Mouse (Mus musculus): ENCODE measurements at regions not wholly inside any gene's neighbourhood (a gene's known extent, or its start where the extent isn't known, plus 50 kb on each side); places are given as distances from the start of the nearest gene placed in this dataset.

GRCm38 (mm10) chr3:105375820-105376219 lies 76.3 kb upstream of the Kcnd3 start:
- DNase-seq (ENCODE audit: low spot score), result no peak

- no peak for DNase-seq (ENCODE audit: low spot score)
Measured at GRCm38 (mm10) chr3:105376346-105376745, 75.8 kb upstream of the Kcnd3 start.

- DNase-seq (ENCODE audit: low spot score), result no peak
Measured at GRCm38 (mm10) chr3:105380818-105381217, 71.3 kb upstream of the Kcnd3 start.

GRCm38 (mm10) chr3:105392611-105393514 lies 59.3 kb upstream of the Kcnd3 start:
- no peak for DNase-seq (ENCODE audit: low spot score)

All from layer of hippocampus, adult 9-10 months (tissue).